Mouse (Mus musculus): ENCODE measurements around the gene Ccdc93. TPM values are rescaled to one million over a fixed set of nuclear protein-coding genes. Genes with fewer than 3 reads are reported as not detected.
A peak's percentile ranks its signal among the peaks of the same experiment; 100 is the strongest.

The Ccdc93 gene
- polyA plus RNA-seq, 1 experiment from 2014 or later: 11.0 TPM

- WGBS: 94% methylated on average over 7 of the region's 7 CpGs
- no peaks in the 10 kb centered on the region for H3K27me3 ChIP-seq (ENCODE audit: control insufficient read depth, insufficient read depth, low read length)
These were observed 5.1 kb downstream of the Ccdc93 start for GRCm38 (mm10) chr1:121435981-121436380.

GRCm38 (mm10) chr1:121440535-121441381, 9.9 kb downstream of the Ccdc93 start:
- 68% methylated on average over 13 of the region's 13 CpGs for WGBS
- Histone ChIP-seq H3K36me3 (ENCODE audit: control insufficient read depth, insufficient read depth, low read length) (peaks cover 5% of the 10 kb centered on the region), H3K4me2 (ENCODE audit: low read depth) (no peak overlapping the region), H3K27me3 (ENCODE audit: control insufficient read depth, insufficient read depth, low read length) (no peaks in the 10 kb centered on the region), H3K4me3 (ENCODE audit: low read depth, low read length) (no peak overlapping the region), H3K9ac (ENCODE audit: low read length) (no peak overlapping the region), H3K4me1 (ENCODE audit: control insufficient read depth, insufficient read depth, low read length) (no peaks in the 10 kb centered on the region), H3K9me3 (ENCODE audit: control insufficient read depth, low read length) (no peaks in the 10 kb centered on the region), H3K27ac (ENCODE audit: low read depth, low read length) (no peak overlapping the region)
- ATAC-seq (ENCODE audit: insufficient read depth, low FRiP score, low TSS enrichment): peak; percentile 35; the same call in 1 of the 2 replicates
- peak; percentile 59 for DNase-seq (ENCODE audit: low spot score)

More at GRCm38 (mm10) chr1:121435981-121436380, 5.1 kb downstream of the Ccdc93 start:
- DNase-seq (ENCODE audit: low spot score): no peak
- Histone ChIP-seq H3K27ac (ENCODE audit: low read depth, low read length) (no peak overlapping the region), H3K36me3 (ENCODE audit: control insufficient read depth, insufficient read depth, low read length) (peaks cover 5% of the 10 kb centered on the region), H3K9ac (ENCODE audit: low read length) (no peak overlapping the region), H3K9me3 (ENCODE audit: control insufficient read depth, low read length) (no peaks in the 10 kb centered on the region), H3K4me2 (ENCODE audit: low read depth) (no peak overlapping the region), H3K4me3 (ENCODE audit: low read depth, low read length) (no peak overlapping the region), H3K4me1 (ENCODE audit: control insufficient read depth, insufficient read depth, low read length) (peaks cover 7% of the 10 kb centered on the region; the same call in 1 of the 2 replicates)
- no peak for ATAC-seq (ENCODE audit: insufficient read depth, low FRiP score, low TSS enrichment)

DNA sequence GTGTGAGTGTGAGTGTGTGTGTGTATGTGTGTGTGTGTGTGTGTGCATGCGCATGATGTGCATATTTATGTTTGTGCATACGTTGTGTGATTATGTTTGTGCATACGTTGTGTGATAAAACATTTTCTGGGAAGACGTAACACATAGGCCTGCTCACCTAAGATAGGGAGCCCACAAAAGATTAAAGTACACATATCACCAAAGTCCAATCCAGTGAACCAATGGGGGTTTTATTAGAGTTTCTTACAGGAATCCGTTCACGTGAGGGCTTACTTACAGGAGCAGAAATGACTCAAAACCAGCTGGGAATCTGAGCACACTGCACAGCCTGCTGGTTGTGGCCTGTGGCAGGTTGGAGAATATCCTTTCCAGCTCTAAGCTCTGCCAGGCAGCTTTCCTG, 13.3 kb downstream of the Ccdc93 start:
- Histone ChIP-seq H3K9ac (ENCODE audit: low read length) (no peak overlapping the region), H3K27ac (ENCODE audit: low read depth, low read length) (no peak overlapping the region), H3K27me3 (ENCODE audit: control insufficient read depth, insufficient read depth, low read length) (no peaks in the 10 kb centered on the region), H3K4me1 (ENCODE audit: control insufficient read depth, insufficient read depth, low read length) (no peaks in the 10 kb centered on the region), H3K36me3 (ENCODE audit: control insufficient read depth, insufficient read depth, low read length) (peaks cover 4% of the 10 kb centered on the region; the same call in 1 of the 2 replicates), H3K9me3 (ENCODE audit: control insufficient read depth, low read length) (no peaks in the 10 kb centered on the region), H3K4me2 (ENCODE audit: low read depth) (no peak overlapping the region), H3K4me3 (ENCODE audit: low read depth, low read length) (no peak overlapping the region)
- 94% methylated on average over 6 of the region's 6 CpGs for WGBS
- ATAC-seq (ENCODE audit: insufficient read depth, low FRiP score, low TSS enrichment) (no peak), DNase-seq (ENCODE audit: low spot score) (no peak)

GRCm38 (mm10) chr1:121447216-121447615, 16.4 kb downstream of the Ccdc93 start:
- no peak overlapping the region for H3K4me2 ChIP-seq (ENCODE audit: low read depth)
- no peaks in the 10 kb centered on the region for H3K27me3 ChIP-seq (ENCODE audit: control insufficient read depth, insufficient read depth, low read length)
- no peak overlapping the region for H3K9ac ChIP-seq (ENCODE audit: low read length)
- DNase-seq (ENCODE audit: low spot score) (no peak), ATAC-seq (ENCODE audit: insufficient read depth, low FRiP score, low TSS enrichment) (no peak)
- H3K27ac ChIP-seq (ENCODE audit: low read depth, low read length): no peak overlapping the region
- no peak overlapping the region for H3K4me3 ChIP-seq (ENCODE audit: low read depth, low read length)
- 94% methylated on average over 10 of the region's 10 CpGs for WGBS
- H3K4me1 ChIP-seq (ENCODE audit: control insufficient read depth, insufficient read depth, low read length): 0 out of 2 replicates have a peak, but pooled peaks cover under 1% of the 10 kb centered on the region
- H3K9me3 ChIP-seq (ENCODE audit: control insufficient read depth, low read length): no peaks in the 10 kb centered on the region
- H3K36me3 ChIP-seq (ENCODE audit: control insufficient read depth, insufficient read depth, low read length): peaks cover 4% of the 10 kb centered on the region; the same call in 1 of the 2 replicates

GRCm38 (mm10) chr1:121448166-121448565, 17.3 kb downstream of the Ccdc93 start:
- Histone ChIP-seq H3K36me3 (ENCODE audit: control insufficient read depth, insufficient read depth, low read length) (peaks cover 2% of the 10 kb centered on the region; the same call in 1 of the 2 replicates), H3K9me3 (ENCODE audit: control insufficient read depth, low read length) (no peaks in the 10 kb centered on the region), H3K27me3 (ENCODE audit: control insufficient read depth, insufficient read depth, low read length) (no peaks in the 10 kb centered on the region), H3K4me2 (ENCODE audit: low read depth) (no peak overlapping the region), H3K4me3 (ENCODE audit: low read depth, low read length) (no peak overlapping the region), H3K4me1 (ENCODE audit: control insufficient read depth, insufficient read depth, low read length) (0 out of 2 replicates have a peak, but pooled peaks cover 2% of the 10 kb centered on the region), H3K9ac (ENCODE audit: low read length) (no peak overlapping the region), H3K27ac (ENCODE audit: low read depth, low read length) (no peak overlapping the region)
- DNase-seq (ENCODE audit: low spot score) (no peak), ATAC-seq (ENCODE audit: insufficient read depth, low FRiP score, low TSS enrichment) (no peak)
- 97% methylated on average over 19 of the region's 19 CpGs for WGBS

- Histone ChIP-seq H3K36me3 (ENCODE audit: control insufficient read depth, insufficient read depth, low read length) (peaks cover 2% of the 10 kb centered on the region; the same call in 1 of the 2 replicates), H3K4me2 (ENCODE audit: low read depth) (no peak overlapping the region), H3K9ac (ENCODE audit: low read length) (no peak overlapping the region), H3K4me3 (ENCODE audit: low read depth, low read length) (no peak overlapping the region), H3K9me3 (ENCODE audit: control insufficient read depth, low read length) (no peaks in the 10 kb centered on the region), H3K27me3 (ENCODE audit: control insufficient read depth, insufficient read depth, low read length) (no peaks in the 10 kb centered on the region), H3K27ac (ENCODE audit: low read depth, low read length) (no peak overlapping the region), H3K4me1 (ENCODE audit: control insufficient read depth, insufficient read depth, low read length) (0 out of 2 replicates have a peak, but pooled peaks cover 2% of the 10 kb centered on the region)
- DNase-seq (ENCODE audit: low spot score) (no peak), ATAC-seq (ENCODE audit: insufficient read depth, low FRiP score, low TSS enrichment) (no peak)
- 90% methylated on average over 7 of the region's 7 CpGs for WGBS
These were observed 20.2 kb downstream of the Ccdc93 start for GRCm38 (mm10) chr1:121451009-121451408.

GRCm38 (mm10) chr1:121452498-121452897, 21.6 kb downstream of the Ccdc93 start:
- no peak for DNase-seq (ENCODE audit: low spot score)
- no peak overlapping the region for H3K27ac ChIP-seq (ENCODE audit: low read depth, low read length)
- no peaks in the 10 kb centered on the region for H3K9me3 ChIP-seq (ENCODE audit: control insufficient read depth, low read length)
- H3K9ac ChIP-seq (ENCODE audit: low read length): no peak overlapping the region
- ATAC-seq (ENCODE audit: insufficient read depth, low FRiP score, low TSS enrichment): no peak
- no peak overlapping the region for H3K4me3 ChIP-seq (ENCODE audit: low read depth, low read length)
- WGBS: 75% methylated on average over 6 of the region's 6 CpGs
- H3K36me3 ChIP-seq (ENCODE audit: control insufficient read depth, insufficient read depth, low read length): peaks cover 2% of the 10 kb centered on the region; the same call in 1 of the 2 replicates
- H3K27me3 ChIP-seq (ENCODE audit: control insufficient read depth, insufficient read depth, low read length): no peaks in the 10 kb centered on the region
- H3K4me1 ChIP-seq (ENCODE audit: control insufficient read depth, insufficient read depth, low read length): 0 out of 2 replicates have a peak, but pooled peaks cover 2% of the 10 kb centered on the region
- H3K4me2 ChIP-seq (ENCODE audit: low read depth): no peak overlapping the region

- Histone ChIP-seq H3K4me2 (ENCODE audit: low read depth) (no peak overlapping the region), H3K4me3 (ENCODE audit: low read depth, low read length) (no peak overlapping the region), H3K36me3 (ENCODE audit: control insufficient read depth, insufficient read depth, low read length) (peaks cover 2% of the 10 kb centered on the region; the same call in 1 of the 2 replicates), H3K9me3 (ENCODE audit: control insufficient read depth, low read length) (no peaks in the 10 kb centered on the region), H3K27ac (ENCODE audit: low read depth, low read length) (no peak overlapping the region), H3K4me1 (ENCODE audit: control insufficient read depth, insufficient read depth, low read length) (0 out of 2 replicates have a peak, but pooled peaks cover 2% of the 10 kb centered on the region), H3K9ac (ENCODE audit: low read length) (no peak overlapping the region), H3K27me3 (ENCODE audit: control insufficient read depth, insufficient read depth, low read length) (no peaks in the 10 kb centered on the region)
- DNase-seq (ENCODE audit: low spot score) (no peak), ATAC-seq (ENCODE audit: insufficient read depth, low FRiP score, low TSS enrichment) (no peak)
- WGBS: 83% methylated on average over 4 of the region's 4 CpGs
These were observed 22.2 kb downstream of the Ccdc93 start for GRCm38 (mm10) chr1:121453053-121453452.
